Mouse (Mus musculus) small intestine, adult 2 months (tissue): ENCODE results near the gene 4930568D16Rik.

Experiments used
- CTCF ChIP-seq: fragments of 200-500 bp; IDR thresholded peaks from 2 replicates; pipeline ENCODE4 v1.5.1; 2012; ENCODE audit warnings: low read depth, mild to moderate bottlenecking, control low read depth, inconsistent platforms, low read length, moderate library complexity, mixed read lengths; ENCODE audit not compliant: insufficient replicate concordance, insufficient read length; ENCODE audit errors: extremely low read depth
- POLR2A ChIP-seq: fragments of 200-500 bp; IDR thresholded peaks from 2 replicates; pipeline ENCODE4 v1.6.1; 2012; ENCODE audit warnings: low read depth, mild to moderate bottlenecking, control low read depth, inconsistent platforms, low read length, moderate library complexity

DNA sequence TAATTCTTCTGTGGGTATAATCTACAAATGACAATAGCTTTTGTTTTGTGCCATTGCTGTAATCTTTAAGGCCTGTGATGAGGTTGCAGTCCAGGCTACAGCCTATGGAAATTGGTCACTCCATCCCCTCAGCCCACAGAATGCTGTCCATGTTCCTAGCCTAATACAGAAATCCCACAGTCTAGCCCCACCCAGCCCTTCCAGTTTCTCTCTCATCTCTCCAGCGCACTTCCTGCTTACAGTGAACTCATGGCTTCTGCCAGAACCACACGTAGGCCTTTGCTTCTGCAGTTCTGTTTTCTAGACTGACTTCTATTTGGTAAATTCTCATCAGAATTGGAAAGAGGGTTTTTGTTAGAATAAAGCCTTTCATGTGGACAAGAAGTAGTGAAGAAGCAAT lies 21.5 kb downstream of the 4930568D16Rik start:
- TF ChIP-seq CTCF (no peak), POLR2A (no peak)
